ENCODE assay signal across 10 mouse cellular contexts in genomic region chr7:16475764-16476599, GRCm38 (mm10). TPM values are rescaled to one million over a fixed set of nuclear protein-coding genes. Genes with fewer than 3 reads are reported as not detected.
DNase-seq lines count a peak whose midpoint lies in the region; ATAC-seq and TF ChIP-seq lines count a peak whose summit lies in the region.
"Had no signal": no experiment of that assay in that cellular context is flagged by ENCODE, and none has a peak within 500 bp of the region (broad histone marks: within the 10 kb centered on the region; RNA-seq: fewer than 3 reads in every experiment).

No protein-coding gene starts in this region.

- no peaks in the 10 kb centered on the region for H3K9me3 ChIP-seq in kidney, postnatal 0 days (replicated peaks; ENCODE audit: low read length)
- H3K9me3 ChIP-seq in embryonic facial prominence, embryonic 15.5 days (replicated peaks) = no peaks in the 10 kb centered on the region
- H3K9me3 ChIP-seq in intestine, embryonic 16.5 days (ENCODE audit: control insufficient read depth, low read length) = no peaks in the 10 kb centered on the region

- H3K4me2 ChIP-seq in kidney, postnatal 0 days (ENCODE audit: low read length) = peak overlapping the region; percentile 57
- peak overlapping the region; percentile 46 for H3K4me2 ChIP-seq in embryonic facial prominence, embryonic 15.5 days (replicated peaks)
- H3K4me2 ChIP-seq in intestine, embryonic 16.5 days (ENCODE audit: low read depth, low read length) = peak overlapping the region; percentile 71

- peak overlapping the region; percentile 21 for H3K4me3 ChIP-seq in kidney, postnatal 0 days (replicated peaks; ENCODE audit: low read depth, low read length)
- peak overlapping the region; percentile 28 for H3K4me3 ChIP-seq in embryonic facial prominence, embryonic 15.5 days (replicated peaks)
- H3K4me3 ChIP-seq in intestine, embryonic 16.5 days (ENCODE audit: low read length) = peak overlapping the region; percentile 45

- ATAC-seq in kidney, postnatal 0 days (replicated peaks; ENCODE audit: low FRiP score, low read depth) = no peak; the same call in 1 of the 2 replicates
- ATAC-seq in embryonic facial prominence, embryonic 15.5 days (ENCODE audit: insufficient number of reproducible peaks, low FRiP score, low TSS enrichment, low read depth) = no peak
- no peak for ATAC-seq in intestine, embryonic 16.5 days
- 0 out of 2 replicates have a peak, but pooled peaks have one; percentile 35 for ATAC-seq in monocyte, adult 5-6 weeks (replicated peaks; ENCODE audit: insufficient number of reproducible peaks, low FRiP score, low TSS enrichment, poor library complexity, severe bottlenecking)

- DNase-seq in kidney, postnatal 0 days (ENCODE audit: low spot score) = no peak
- DNase-seq in kidney, postnatal 14 days = no peak
- DNase-seq in layer of hippocampus, adult 11-12 months (ENCODE audit: low spot score) = no peak
- DNase-seq in layer of hippocampus, adult 9-10 months (ENCODE audit: low spot score) = no peak
- no peak for DNase-seq in thymus, postnatal 25 days

- H3K4me1 ChIP-seq in kidney, postnatal 0 days (replicated peaks; ENCODE audit: insufficient read depth, low read length) = peaks cover 8% of the 10 kb centered on the region; the same call in 1 of the 2 replicates
- peaks cover 25% of the 10 kb centered on the region; the same call in 1 of the 2 replicates for H3K4me1 ChIP-seq in embryonic facial prominence, embryonic 15.5 days
- H3K4me1 ChIP-seq in intestine, embryonic 16.5 days (ENCODE audit: control insufficient read depth, insufficient read depth, low read length) = 0 out of 2 replicates have a peak, but pooled peaks cover 8% of the 10 kb centered on the region

- H3K27ac ChIP-seq in kidney, postnatal 0 days = no peak overlapping the region
- H3K27ac ChIP-seq in embryonic facial prominence, embryonic 15.5 days (replicated peaks) = no peak overlapping the region
- no peak overlapping the region for H3K27ac ChIP-seq in intestine, embryonic 16.5 days (ENCODE audit: low read length)

- no peaks in the 10 kb centered on the region for H3K36me3 ChIP-seq in kidney, postnatal 0 days (ENCODE audit: insufficient read depth, low read length)
- H3K36me3 ChIP-seq in embryonic facial prominence, embryonic 15.5 days = no peaks in the 10 kb centered on the region
- H3K36me3 ChIP-seq in intestine, embryonic 16.5 days (ENCODE audit: control insufficient read depth, insufficient read depth, low read length) = no peaks in the 10 kb centered on the region

- WGBS in kidney, postnatal 0 days = 1% methylated on average over 47 of the region's 59 CpGs
- 1% methylated on average over 59 of the region's 59 CpGs for WGBS in embryonic facial prominence, embryonic 15.5 days
- 2% methylated on average over 46 of the region's 59 CpGs for WGBS in intestine, embryonic 16.5 days

- H3K27me3 ChIP-seq in kidney, postnatal 0 days (ENCODE audit: insufficient read depth, low read length) = peaks cover 49% of the 10 kb centered on the region
- H3K27me3 ChIP-seq in embryonic facial prominence, embryonic 15.5 days = peaks cover 66% of the 10 kb centered on the region
- peaks cover 62% of the 10 kb centered on the region for H3K27me3 ChIP-seq in intestine, embryonic 16.5 days (replicated peaks; ENCODE audit: control insufficient read depth, insufficient read depth, low read length)

- TF ChIP-seq CTCF in kidney, postnatal 0 days (IDR thresholded peaks at IDR 0.05; ENCODE audit: low read depth) = no peak

- no peak overlapping the region for H3K9ac ChIP-seq in kidney, postnatal 0 days (ENCODE audit: low read depth, low read length)
- H3K9ac ChIP-seq in embryonic facial prominence, embryonic 15.5 days = no peak overlapping the region
- no peak overlapping the region for H3K9ac ChIP-seq in intestine, embryonic 16.5 days (ENCODE audit: low read depth, low read length)

RNA-seq across cellular contexts. Expression of gene Npas1, which starts 1.5 kb away (rescaled TPM):
- 0.33 TPM in 2 replicates for polyA plus RNA-seq in kidney, postnatal 0 days (2015; fragmentation: Nextera tagmentation; extraction: Ambion mirVana)
- polyA plus RNA-seq in embryonic facial prominence, embryonic 15.5 days (2015; fragmentation: Nextera tagmentation; extraction: Ambion mirVana) = 0.33 and 0.47 TPM in 2 replicates
- 0.13 and 0.27 TPM in 2 replicates for polyA plus RNA-seq in intestine, embryonic 16.5 days (2015; fragmentation: Nextera tagmentation; extraction: Ambion mirVana)
- not detected in 3 replicates for total RNA-seq in monocyte, adult 5-6 weeks (2017)
- total RNA-seq: gastrocnemius, adult 18-20 months; liver, adult 2 months had no signal
- polyA plus RNA-seq: liver, adult 2 months had no signal

RNA-seq across cellular contexts. Expression of gene Tmem160, which starts 23.4 kb away (rescaled TPM):
- 74.2 and 81.9 TPM in 2 replicates for polyA plus RNA-seq in kidney, postnatal 0 days (2015; fragmentation: Nextera tagmentation; extraction: Ambion mirVana)
- 48.6 and 49.6 TPM in 2 replicates for polyA plus RNA-seq in embryonic facial prominence, embryonic 15.5 days (2015; fragmentation: Nextera tagmentation; extraction: Ambion mirVana)
- 52.4 and 62.8 TPM in 2 replicates for polyA plus RNA-seq in intestine, embryonic 16.5 days (2015; fragmentation: Nextera tagmentation; extraction: Ambion mirVana)
- total RNA-seq in monocyte, adult 5-6 weeks (2017) = 16.1 to 32.9 TPM (median 21.0 TPM) in 3 replicates
